Mouse (Mus musculus): ENCODE data around the gene Brinp3.

- TF ChIP-seq POLR2A (IDR thresholded peaks at IDR 0.05; ENCODE audit: borderline replicate concordance, control insufficient read depth, low read depth, low read length) (no peak), CTCF (IDR thresholded peaks at IDR 0.05; ENCODE audit: control insufficient read depth, insufficient read depth, low read length) (no peak)
Observed at GRCm38 (mm10) chr1:146844087-146844486, 349.5 kb downstream of the Brinp3 start.
